In genomic region chr5:117117716-117118115, GRCm38 (mm10) we compare ENCODE assay signal across 25 mouse cellular contexts. TPM values are rescaled to one million over a fixed set of nuclear protein-coding genes. Genes with fewer than 3 reads are reported as not detected.
A peak's percentile ranks its signal among the peaks of the same experiment; 100 is the strongest.
DNase-seq lines count a peak whose midpoint lies in the region; ATAC-seq and TF ChIP-seq lines count a peak whose summit lies in the region.
"Had no signal": no experiment of that assay in that cellular context is flagged by ENCODE, and none has a peak within 500 bp of the region (broad histone marks: within the 10 kb centered on the region; RNA-seq: fewer than 3 reads in every experiment).

No protein-coding gene starts in this region.

- 40% methylated on average over 7 of the region's 7 CpGs for WGBS in liver, adult 2 months
- whole genome bisulfite sequencing in liver, embryonic 13.5 days (ENCODE audit: insufficient replicate concordance) = 54% methylated on average over 7 of the region's 7 CpGs
- 60% methylated on average over 7 of the region's 7 CpGs for WGBS in neural tube, embryonic 15.5 days

- no peak overlapping the region for H3K4me2 ChIP-seq in liver, embryonic 13.5 days
- no peak overlapping the region for H3K4me2 ChIP-seq in neural tube, embryonic 15.5 days
- H3K4me2 ChIP-seq: embryonic facial prominence, embryonic 12.5 days; heart, embryonic 13.5 days; hindbrain, embryonic 13.5 days; neural tube, embryonic 13.5 days had no signal

- TF ChIP-seq POLR2A in liver, adult 2 months (IDR thresholded peaks at IDR 0.05; ENCODE audit: extremely low read depth, insufficient read depth, low read length) = no peak

- peaks cover 8% of the 10 kb centered on the region; the same call in 1 of the 2 replicates for H3K36me3 ChIP-seq in liver, adult 2 months (ENCODE audit: control insufficient read depth, insufficient read depth, low read length)
- H3K36me3 ChIP-seq in liver, embryonic 13.5 days = peaks cover 12% of the 10 kb centered on the region
- H3K36me3 ChIP-seq in neural tube, embryonic 15.5 days = peaks cover 11% of the 10 kb centered on the region

- H3K9me3 ChIP-seq in liver, embryonic 13.5 days (replicated peaks) = no peaks in the 10 kb centered on the region
- no peaks in the 10 kb centered on the region for H3K9me3 ChIP-seq in neural tube, embryonic 15.5 days (replicated peaks)
- H3K9me3 ChIP-seq: embryonic facial prominence, embryonic 12.5 days; heart, embryonic 13.5 days; hindbrain, embryonic 13.5 days; midbrain, embryonic 10.5 days; neural tube, embryonic 13.5 days had no signal

- ATAC-seq in liver, embryonic 13.5 days (ENCODE audit: low read depth) = no peak
- no peak for ATAC-seq in neural tube, embryonic 15.5 days (ENCODE audit: low FRiP score)
- ATAC-seq: forebrain, embryonic 14.5 days; midbrain, embryonic 16.5 days; Patski had no signal

- no peak overlapping the region for H3K9ac ChIP-seq in liver, adult 2 months (ENCODE audit: low read depth, low read length)
- no peak overlapping the region for H3K9ac ChIP-seq in liver, embryonic 13.5 days
- H3K9ac ChIP-seq in neural tube, embryonic 15.5 days (replicated peaks) = no peak overlapping the region
- H3K9ac ChIP-seq: embryonic facial prominence, embryonic 12.5 days; heart, embryonic 13.5 days; hindbrain, embryonic 13.5 days; neural tube, embryonic 13.5 days had no signal

- no peak overlapping the region for H3K4me3 ChIP-seq in gastrocnemius, adult 2 months
- no peak overlapping the region for H3K4me3 ChIP-seq in liver, adult 2 months (ENCODE audit: insufficient read depth, low read depth, low read length)
- H3K4me3 ChIP-seq in liver, embryonic 13.5 days (replicated peaks) = no peak overlapping the region
- no peak overlapping the region for H3K4me3 ChIP-seq in neural tube, embryonic 15.5 days (replicated peaks)
- H3K4me3 ChIP-seq: embryonic facial prominence, embryonic 12.5 days; heart, embryonic 13.5 days; hindbrain, embryonic 13.5 days; midbrain, embryonic 10.5 days; myocyte; neural tube, embryonic 13.5 days had no signal

- H3K4me1 ChIP-seq in liver, adult 2 months (ENCODE audit: control insufficient read depth, insufficient read depth, low read length) = peaks cover 20% of the 10 kb centered on the region; the same call in 1 of the 2 replicates
- H3K4me1 ChIP-seq in liver, embryonic 13.5 days (replicated peaks) = peaks cover 62% of the 10 kb centered on the region
- H3K4me1 ChIP-seq in neural tube, embryonic 15.5 days = peaks cover 41% of the 10 kb centered on the region

- intact Hi-C loops in gastrocnemius, adult 2 months (cut with DNase I) = loop anchor here (5.0 to 10.0 kb wide), 6 partner anchors 40 to 375 kb away; partner anchors contain the start of genes Pebp1 and Rfc5

- DNase-seq in gastrocnemius, adult 2 months = peak; percentile 36
- DNase-seq in gastrocnemius, postnatal 10 days = no peak
- peak; percentile 54 for DNase-seq in liver, adult 2 months (ENCODE audit: extremely low read depth, low read depth, low spot score)
- DNase-seq in liver = no peak
- DNase-seq in liver, embryonic 13.5 days = no peak
- no peak for DNase-seq in cerebellum, adult 9-11 months
- DNase-seq: cerebellum, adult 11 months; cerebellum, postnatal 10 days; kidney, adult 11 months; left cerebral cortex, postnatal 4 days; lung, adult 18-20 months; lung, postnatal 10 days; thymus, postnatal 14 days had no signal

- H3K27ac ChIP-seq in gastrocnemius, adult 2 months = peak overlapping the region; percentile 68; the same call in 1 of the 2 replicates
- H3K27ac ChIP-seq in liver, adult 2 months (replicated peaks; ENCODE audit: insufficient read depth, low read depth, low read length) = peak overlapping the region; percentile 95
- peak overlapping the region; percentile 54 for H3K27ac ChIP-seq in liver, embryonic 13.5 days
- H3K27ac ChIP-seq in neural tube, embryonic 15.5 days (replicated peaks) = no peak overlapping the region
- H3K27ac ChIP-seq: embryonic facial prominence, embryonic 12.5 days; heart, embryonic 13.5 days; hindbrain, embryonic 13.5 days; kidney, postnatal 0 days; midbrain, embryonic 10.5 days; stomach, postnatal 0 days had no signal

- no peaks in the 10 kb centered on the region for H3K27me3 ChIP-seq in liver, adult 2 months (ENCODE audit: control insufficient read depth, insufficient read depth, low read length)
- H3K27me3 ChIP-seq in liver, embryonic 13.5 days = no peaks in the 10 kb centered on the region
- peaks cover 6% of the 10 kb centered on the region; the same call in 1 of the 2 replicates for H3K27me3 ChIP-seq in neural tube, embryonic 15.5 days (replicated peaks)
- H3K27me3 ChIP-seq: Patski had no signal

- no peak for TF ChIP-seq CTCF in gastrocnemius, adult 2 months (IDR thresholded peaks at IDR 0.05)
- no peak for TF ChIP-seq CTCF in liver, adult 2 months (IDR thresholded peaks at IDR 0.05; ENCODE audit: low read depth, low read length)

- peaks cover 27% of the 10 kb centered on the region; the same call in 1 of the 2 replicates for H3K79me2 ChIP-seq in liver, adult 2 months (ENCODE audit: control insufficient read depth, insufficient read depth, low read length)

RNA-seq across cellular contexts. Expression of gene Suds3, which starts 1.8 kb away (rescaled TPM):
- 10 to 100 TPM; 71.7 to 94.8 TPM for total RNA-seq in gastrocnemius, adult 2 months (2021)
- 10 to 100 TPM; 49.3 to 53.5 TPM for total RNA-seq in gastrocnemius, postnatal 10 days (2021)
- total RNA-seq in liver, adult 2 months (2014; rRNA removed) = 59.9 and 61.4 TPM in 2 replicates
- 77.1 and 82.8 TPM in 2 replicates for polyA plus RNA-seq in liver, adult 2 months (2012; rRNA removed)
- 38.1 and 43.2 TPM in 2 replicates for polyA plus RNA-seq in liver, embryonic 13.5 days (2015; fragmentation: Nextera tagmentation; extraction: Ambion mirVana)
- polyA plus RNA-seq in neural tube, embryonic 15.5 days (2015; fragmentation: Nextera tagmentation; extraction: Ambion mirVana) = 79.4 and 81.9 TPM in 2 replicates

RNA-seq across cellular contexts. Expression of gene Taok3, which starts 2.2 kb away (rescaled TPM):
- 1 to 10 TPM; 4.6 to 6.8 TPM for total RNA-seq in gastrocnemius, adult 2 months (2021)
- 10 to 100 TPM in 1 of 2 experiments, 1 to 10 TPM in 1; 6.1 to 11.1 TPM for total RNA-seq in gastrocnemius, postnatal 10 days (2021)
- 23.0 and 27.9 TPM in 2 replicates for total RNA-seq in liver, adult 2 months (2014; rRNA removed)
- polyA plus RNA-seq in liver, adult 2 months (2012; rRNA removed) = 14.7 and 16.2 TPM in 2 replicates
- polyA plus RNA-seq in liver, embryonic 13.5 days (2015; fragmentation: Nextera tagmentation; extraction: Ambion mirVana) = 49.3 and 56.2 TPM in 2 replicates
- 63.8 and 67.1 TPM in 2 replicates for polyA plus RNA-seq in neural tube, embryonic 15.5 days (2015; fragmentation: Nextera tagmentation; extraction: Ambion mirVana)

Comparison
In these comparisons a context has a peak if more than half of its experiments do, and no peak if none do; other contexts are left out.
1. DNase-seq: peak in gastrocnemius, adult 2 months (single experiment) and liver, adult 2 months (single experiment); none in gastrocnemius, postnatal 10 days (single experiment), liver (single experiment), liver, embryonic 13.5 days (single experiment) and cerebellum, adult 9-11 months (single experiment).